Mouse (Mus musculus): Measurements from ENCODE around the gene Inca1. TPM values are rescaled to one million over a fixed set of nuclear protein-coding genes. Genes with fewer than 3 reads are reported as not detected.

The Inca1 gene
- polyA plus RNA-seq, 1 experiment: 4.5 TPM

GRCm38 (mm10) chr11:70713222-70713621 lies 13.3 kb upstream of the Inca1 start:
- no peaks in the 10 kb centered on the region for H3K9me3 ChIP-seq (replicated peaks; ENCODE audit: control insufficient read depth, insufficient read depth, low read length, poor library complexity, severe bottlenecking)
- peaks cover 9% of the 10 kb centered on the region for H3K36me3 ChIP-seq (ENCODE audit: control insufficient read depth, insufficient read depth, low read length, poor library complexity, severe bottlenecking)
- H3K27ac ChIP-seq (ENCODE audit: insufficient read depth, low read length): no peak overlapping the region
- H3K4me1 ChIP-seq (ENCODE audit: control insufficient read depth, insufficient read depth, low read length): no peaks in the 10 kb centered on the region
- TF ChIP-seq EP300 (IDR thresholded peaks at IDR 0.05; ENCODE audit: insufficient read depth, low read depth, low read length): no peak
- TF ChIP-seq CTCF (IDR thresholded peaks at IDR 0.05; ENCODE audit: low read depth, low read length): no peak
- TF ChIP-seq POLR2A (IDR thresholded peaks at IDR 0.05; ENCODE audit: insufficient read depth, low read length): no peak
- H3K4me3 ChIP-seq (ENCODE audit: low read depth, low read length): no peak overlapping the region
- H3K27me3 ChIP-seq (ENCODE audit: control insufficient read depth, insufficient read depth, low read length, poor library complexity, severe bottlenecking): no peaks in the 10 kb centered on the region
- no peak overlapping the region for H3K9ac ChIP-seq (ENCODE audit: low read depth, poor library complexity, severe bottlenecking)

GRCm38 (mm10) chr11:70711026-70711425 lies 11.1 kb upstream of the Inca1 start:
- no peak overlapping the region for H3K4me3 ChIP-seq (ENCODE audit: low read depth, low read length)
- no peaks in the 10 kb centered on the region for H3K9me3 ChIP-seq (replicated peaks; ENCODE audit: control insufficient read depth, insufficient read depth, low read length, poor library complexity, severe bottlenecking)
- TF ChIP-seq EP300 (IDR thresholded peaks at IDR 0.05; ENCODE audit: insufficient read depth, low read depth, low read length) (no peak), CTCF (IDR thresholded peaks at IDR 0.05; ENCODE audit: low read depth, low read length) (no peak)
- H3K4me1 ChIP-seq (ENCODE audit: control insufficient read depth, insufficient read depth, low read length): no peaks in the 10 kb centered on the region
- H3K27me3 ChIP-seq (ENCODE audit: control insufficient read depth, insufficient read depth, low read length, poor library complexity, severe bottlenecking): no peaks in the 10 kb centered on the region
- no peak overlapping the region for H3K27ac ChIP-seq (ENCODE audit: insufficient read depth, low read length)
- no peak overlapping the region for H3K9ac ChIP-seq (ENCODE audit: low read depth, poor library complexity, severe bottlenecking)
- H3K36me3 ChIP-seq (ENCODE audit: control insufficient read depth, insufficient read depth, low read length, poor library complexity, severe bottlenecking): peaks cover 25% of the 10 kb centered on the region

GRCm38 (mm10) chr11:70706127-70706526 lies 6.2 kb upstream of the Inca1 start:
- H3K27ac ChIP-seq (ENCODE audit: insufficient read depth, low read length): no peak overlapping the region
- TF ChIP-seq EP300 (IDR thresholded peaks at IDR 0.05; ENCODE audit: insufficient read depth, low read depth, low read length) (no peak), POLR2A (IDR thresholded peaks at IDR 0.05; ENCODE audit: insufficient read depth, low read length) (no peak), CTCF (IDR thresholded peaks at IDR 0.05; ENCODE audit: low read depth, low read length) (no peak)
- no peaks in the 10 kb centered on the region for H3K9me3 ChIP-seq (replicated peaks; ENCODE audit: control insufficient read depth, insufficient read depth, low read length, poor library complexity, severe bottlenecking)
- no peaks in the 10 kb centered on the region for H3K4me1 ChIP-seq (ENCODE audit: control insufficient read depth, insufficient read depth, low read length)
- H3K4me3 ChIP-seq (ENCODE audit: low read depth, low read length): no peak overlapping the region
- H3K36me3 ChIP-seq (ENCODE audit: control insufficient read depth, insufficient read depth, low read length, poor library complexity, severe bottlenecking): peaks cover 32% of the 10 kb centered on the region
- no peaks in the 10 kb centered on the region for H3K27me3 ChIP-seq (ENCODE audit: control insufficient read depth, insufficient read depth, low read length, poor library complexity, severe bottlenecking)
- no peak overlapping the region for H3K9ac ChIP-seq (ENCODE audit: low read depth, poor library complexity, severe bottlenecking)

DNA sequence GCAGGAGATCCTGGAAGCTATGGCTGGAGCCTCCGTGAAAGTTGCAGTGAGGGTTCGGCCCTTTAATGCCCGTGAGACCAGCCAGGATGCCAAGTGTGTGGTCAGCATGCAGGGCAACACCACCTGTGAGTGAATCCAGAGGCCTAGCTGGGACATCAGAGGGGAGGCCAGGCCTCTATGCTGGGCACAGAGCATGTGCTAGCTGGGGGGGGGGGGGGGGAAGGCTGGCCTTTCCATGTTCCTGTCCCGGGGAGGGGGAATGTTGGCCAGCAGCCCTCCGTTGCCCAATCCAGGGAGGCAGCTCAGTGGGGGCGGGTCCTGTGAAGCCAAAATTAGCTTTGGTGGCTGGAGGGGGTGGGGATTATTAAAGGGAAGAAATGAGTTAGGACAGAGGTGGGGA lies 2.8 kb upstream of the Inca1 start:
- Histone ChIP-seq H3K9ac (ENCODE audit: low read depth, poor library complexity, severe bottlenecking) (no peak overlapping the region), H3K36me3 (ENCODE audit: control insufficient read depth, insufficient read depth, low read length, poor library complexity, severe bottlenecking) (peaks cover 29% of the 10 kb centered on the region)

DNA sequence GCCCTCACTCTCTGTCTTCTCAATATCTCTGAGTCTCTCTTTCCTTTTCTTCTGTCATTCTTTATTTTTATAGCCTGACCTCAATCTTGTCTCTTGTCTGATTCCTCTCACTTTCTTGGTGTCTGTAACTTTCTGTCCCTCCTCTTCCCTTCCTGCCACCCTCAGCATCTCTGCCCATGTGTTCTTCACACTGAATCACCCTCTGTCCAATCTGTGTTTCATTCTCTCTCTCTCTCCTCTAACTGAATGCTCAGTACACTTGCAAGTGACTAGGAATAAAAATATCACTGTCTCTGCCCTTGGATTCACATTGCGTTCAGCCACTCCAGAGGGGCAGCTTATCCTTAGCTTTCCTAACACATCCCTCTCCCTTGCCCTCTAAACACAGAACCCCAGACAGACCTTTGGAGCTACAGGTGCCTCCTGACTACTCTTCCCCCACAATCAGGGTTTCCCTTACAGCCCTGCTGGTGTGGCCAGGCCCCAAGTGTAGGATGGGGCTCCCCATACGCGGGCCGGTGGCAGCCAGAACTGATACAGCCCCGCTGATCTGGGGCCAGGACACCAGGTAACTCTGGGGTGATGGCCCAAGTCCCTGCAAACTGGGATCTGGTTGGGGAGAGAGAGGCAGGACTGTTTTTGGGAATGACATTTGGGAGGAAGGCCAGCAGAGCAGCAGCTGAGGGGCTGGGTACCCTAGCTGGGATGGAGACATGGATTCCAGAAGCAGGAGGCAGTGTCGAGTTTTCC lies 2.2 kb upstream of the Inca1 start:
- H3K27ac ChIP-seq (ENCODE audit: insufficient read depth, low read length): no peak overlapping the region
- peaks cover 26% of the 10 kb centered on the region for H3K36me3 ChIP-seq (ENCODE audit: control insufficient read depth, insufficient read depth, low read length, poor library complexity, severe bottlenecking)
- no peaks in the 10 kb centered on the region for H3K9me3 ChIP-seq (replicated peaks; ENCODE audit: control insufficient read depth, insufficient read depth, low read length, poor library complexity, severe bottlenecking)
- no peak overlapping the region for H3K4me3 ChIP-seq (ENCODE audit: low read depth, low read length)
- TF ChIP-seq CTCF (IDR thresholded peaks at IDR 0.05; ENCODE audit: low read depth, low read length) (no peak), POLR2A (IDR thresholded peaks at IDR 0.05; ENCODE audit: insufficient read depth, low read length) (no peak), EP300 (IDR thresholded peaks at IDR 0.05; ENCODE audit: insufficient read depth, low read depth, low read length) (no peak)
- no peaks in the 10 kb centered on the region for H3K4me1 ChIP-seq (ENCODE audit: control insufficient read depth, insufficient read depth, low read length)
- no peak overlapping the region for H3K9ac ChIP-seq (ENCODE audit: low read depth, poor library complexity, severe bottlenecking)
- no peaks in the 10 kb centered on the region for H3K27me3 ChIP-seq (ENCODE audit: control insufficient read depth, insufficient read depth, low read length, poor library complexity, severe bottlenecking)

More for the DNA sequence above, 2.8 kb upstream of the Inca1 start:
- Histone ChIP-seq H3K27me3 (ENCODE audit: control insufficient read depth, insufficient read depth, low read length, poor library complexity, severe bottlenecking) (no peaks in the 10 kb centered on the region), H3K4me3 (ENCODE audit: low read depth, low read length) (no peak overlapping the region), H3K4me1 (ENCODE audit: control insufficient read depth, insufficient read depth, low read length) (no peaks in the 10 kb centered on the region), H3K9me3 (replicated peaks; ENCODE audit: control insufficient read depth, insufficient read depth, low read length, poor library complexity, severe bottlenecking) (no peaks in the 10 kb centered on the region), H3K27ac (ENCODE audit: insufficient read depth, low read length) (no peak overlapping the region)
- TF ChIP-seq EP300 (IDR thresholded peaks at IDR 0.05; ENCODE audit: insufficient read depth, low read depth, low read length) (no peak), CTCF (IDR thresholded peaks at IDR 0.05; ENCODE audit: low read depth, low read length) (no peak), POLR2A (IDR thresholded peaks at IDR 0.05; ENCODE audit: insufficient read depth, low read length) (no peak)

DNA sequence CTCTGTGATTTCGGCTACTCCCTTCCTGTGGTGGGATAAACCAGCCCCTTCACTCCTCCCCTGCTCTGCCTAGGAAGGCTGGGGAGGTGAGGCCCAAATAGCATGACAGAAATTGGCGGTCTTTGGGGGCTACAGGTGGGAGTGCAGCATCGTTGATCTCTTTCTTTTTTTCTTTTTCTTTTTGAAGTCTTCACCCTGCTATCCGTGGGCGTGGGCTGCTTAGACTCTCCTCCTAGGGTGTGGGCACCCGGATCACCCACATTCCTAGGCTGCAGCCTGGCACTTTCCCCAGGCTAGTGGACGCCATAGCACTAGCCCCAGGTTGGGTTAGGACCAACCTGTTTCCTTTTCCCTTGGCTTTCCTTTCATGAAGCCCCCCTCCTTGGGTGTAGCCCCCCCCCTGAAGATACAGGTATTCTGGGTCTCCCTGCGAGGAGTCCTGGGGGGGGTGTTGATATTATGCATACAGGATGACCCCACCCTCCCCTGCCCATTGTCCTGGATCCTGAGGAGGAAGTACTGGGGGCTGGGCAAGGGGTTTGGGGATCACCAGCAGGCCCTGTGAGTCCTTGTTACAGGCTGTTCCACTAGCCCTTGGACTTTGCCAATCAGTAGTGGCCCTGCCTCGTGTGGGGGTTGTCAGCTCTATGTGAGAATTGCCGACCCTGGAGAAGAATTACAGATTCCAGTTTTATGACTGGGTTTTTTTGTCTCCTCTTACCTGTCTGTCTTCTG lies 1.4 kb upstream of the Inca1 start:
- Histone ChIP-seq H3K4me1 (ENCODE audit: control insufficient read depth, insufficient read depth, low read length) (no peaks in the 10 kb centered on the region), H3K36me3 (ENCODE audit: control insufficient read depth, insufficient read depth, low read length, poor library complexity, severe bottlenecking) (peaks cover 18% of the 10 kb centered on the region), H3K27me3 (ENCODE audit: control insufficient read depth, insufficient read depth, low read length, poor library complexity, severe bottlenecking) (no peaks in the 10 kb centered on the region), H3K9ac (ENCODE audit: low read depth, poor library complexity, severe bottlenecking) (peak overlapping the region; percentile 94), H3K9me3 (replicated peaks; ENCODE audit: control insufficient read depth, insufficient read depth, low read length, poor library complexity, severe bottlenecking) (no peaks in the 10 kb centered on the region), H3K4me3 (ENCODE audit: low read depth, low read length) (peak overlapping the region; percentile 86), H3K27ac (ENCODE audit: insufficient read depth, low read length) (no peak overlapping the region)
- TF ChIP-seq CTCF (IDR thresholded peaks at IDR 0.05; ENCODE audit: low read depth, low read length) (no peak), POLR2A (IDR thresholded peaks at IDR 0.05; ENCODE audit: insufficient read depth, low read length) (no peak)
